Mouse (Mus musculus): ENCODE measurements around the gene Sptlc2. TPM values are rescaled to one million over a fixed set of nuclear protein-coding genes. Genes with fewer than 3 reads are reported as not detected.
"Not testable (repeated sequence)": the region's sequence is repeated elsewhere in the genome, so short reads cannot be mapped to it uniquely, and the experiment has no call there.

Sptlc2 gene
- total RNA-seq, 2 experiments from 2014 or later: 61.4 to 64.8 TPM

DNA sequence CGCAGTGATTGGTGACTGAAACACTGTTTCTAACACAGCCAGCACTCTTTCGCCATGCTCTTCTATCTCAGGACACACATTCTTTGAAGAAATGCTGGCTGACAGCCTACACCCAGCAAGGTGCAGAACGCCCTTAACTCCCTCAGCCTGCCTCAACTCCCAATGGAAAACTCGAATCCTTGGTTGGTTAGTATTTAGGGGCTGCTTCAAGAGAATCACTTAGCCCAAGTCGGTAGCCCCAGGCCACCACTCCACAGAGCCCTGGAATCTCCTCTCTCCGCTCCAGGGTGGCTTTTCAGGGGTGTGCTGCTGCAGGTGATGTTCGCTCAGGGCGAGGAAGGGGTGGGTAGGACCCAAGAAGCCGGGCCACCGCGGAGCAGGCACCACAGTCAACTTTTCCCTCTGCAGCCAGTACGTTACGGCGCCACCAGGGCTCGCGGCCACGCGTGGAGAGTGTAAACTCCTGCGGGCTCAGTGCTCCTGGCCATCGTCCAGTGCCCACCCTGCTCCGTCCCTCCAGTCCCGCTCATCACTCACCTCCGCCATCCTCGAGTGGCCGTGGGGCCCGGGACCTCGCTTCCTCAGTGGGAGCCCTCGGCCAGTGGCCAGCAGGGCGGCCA, 89.0 kb downstream of the Sptlc2 start:
- intact Hi-C loops (cut with DNase I): no loop called here
- peak in 1 of 2 experiments; percentile 60 for DNase-seq (ENCODE audit: extremely low spot score in 1 of 2, low spot score in 2 of 2)

DNA sequence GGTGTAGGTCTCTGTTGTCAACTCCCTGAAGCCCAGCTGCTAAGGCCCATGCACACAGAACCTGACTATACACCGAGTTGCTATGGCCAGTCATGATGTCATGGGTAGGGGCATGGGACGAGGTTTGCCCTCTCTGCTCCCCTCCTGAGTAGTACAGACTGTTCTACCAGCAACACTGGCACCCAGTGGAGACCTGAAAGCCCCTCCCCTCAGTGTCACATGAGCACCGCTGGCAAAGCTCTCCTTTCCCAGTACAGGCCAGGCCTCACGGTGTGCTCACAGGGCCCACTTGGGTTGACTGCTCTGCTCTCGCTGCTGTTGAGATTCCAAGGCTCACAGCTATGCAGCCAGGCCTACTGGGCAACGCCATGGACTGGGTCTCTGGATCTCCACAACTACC, 94.2 kb downstream of the Sptlc2 start:
- intact Hi-C loops (cut with DNase I): no loop called here
- no peak for DNase-seq (ENCODE audit: extremely low spot score in 1 of 2, low spot score in 2 of 2)

DNA sequence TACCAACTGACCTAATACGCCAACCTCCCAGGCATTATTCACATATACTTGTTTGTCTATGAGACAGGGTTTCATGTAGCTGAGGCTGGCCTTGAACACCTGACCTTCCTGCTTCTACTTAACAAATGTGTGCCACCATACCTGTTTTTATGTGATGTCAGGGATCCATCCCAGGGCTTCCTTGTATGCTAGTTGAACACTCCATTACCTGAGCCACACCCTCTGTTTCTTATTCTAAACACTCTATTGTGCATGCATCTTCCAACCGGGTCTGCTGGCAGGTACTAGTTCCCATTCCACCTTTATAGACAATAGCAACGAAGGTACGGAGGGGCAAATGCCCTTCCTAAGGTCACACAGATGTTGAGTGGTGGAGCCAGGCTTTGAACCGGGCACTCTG, 99.1 kb downstream of the Sptlc2 start:
- intact Hi-C loops (cut with DNase I): no loop called here
- no peak for DNase-seq (ENCODE audit: extremely low spot score in 1 of 2, low spot score in 2 of 2)

DNA sequence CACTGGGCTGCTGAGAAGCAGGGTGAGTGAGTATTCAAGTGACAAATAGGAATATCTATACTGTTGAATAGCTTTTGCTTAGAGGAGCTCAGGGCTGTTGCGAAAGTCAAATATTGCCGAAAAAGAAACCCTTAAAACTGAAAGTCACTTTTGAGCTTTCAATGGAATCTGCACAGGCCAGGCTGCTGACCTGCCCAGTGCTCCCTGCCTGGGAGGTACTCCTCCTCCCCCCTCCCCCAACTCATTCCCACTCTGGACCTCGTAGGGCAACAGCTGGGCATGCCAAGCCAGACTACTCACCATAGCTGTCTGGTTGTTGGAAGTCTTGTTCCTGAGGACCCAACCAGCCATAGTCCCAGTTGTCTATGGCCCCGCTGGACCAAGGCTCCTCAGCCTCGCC, 103.4 kb downstream of the Sptlc2 start:
- intact Hi-C loops (cut with DNase I): no loop called here
- no peak for DNase-seq (ENCODE audit: extremely low spot score in 1 of 2, low spot score in 2 of 2)

DNA sequence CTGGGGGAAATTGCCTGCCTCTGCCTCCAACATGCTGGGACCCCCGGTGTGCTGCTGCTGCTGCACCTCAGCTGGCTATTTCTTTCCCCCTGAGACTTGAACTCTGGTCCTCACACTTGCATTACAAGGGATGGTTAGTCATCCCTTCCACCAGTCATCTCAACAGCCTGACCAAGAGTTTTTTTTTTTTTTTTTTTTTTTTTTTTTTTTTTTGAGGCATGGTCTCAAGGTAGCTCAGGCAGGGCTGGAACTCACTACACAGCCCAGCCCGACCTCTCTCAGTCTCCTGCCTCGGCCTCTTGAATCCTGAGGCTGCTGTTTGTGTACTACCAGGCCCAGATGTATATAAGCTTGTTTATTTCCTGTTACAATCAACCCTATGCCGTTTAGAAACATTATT, 103.9 kb downstream of the Sptlc2 start:
- DNase-seq (ENCODE audit: extremely low spot score in 1 of 2, low spot score in 2 of 2): no peak
- intact Hi-C loops (cut with DNase I): no loop called here

DNA sequence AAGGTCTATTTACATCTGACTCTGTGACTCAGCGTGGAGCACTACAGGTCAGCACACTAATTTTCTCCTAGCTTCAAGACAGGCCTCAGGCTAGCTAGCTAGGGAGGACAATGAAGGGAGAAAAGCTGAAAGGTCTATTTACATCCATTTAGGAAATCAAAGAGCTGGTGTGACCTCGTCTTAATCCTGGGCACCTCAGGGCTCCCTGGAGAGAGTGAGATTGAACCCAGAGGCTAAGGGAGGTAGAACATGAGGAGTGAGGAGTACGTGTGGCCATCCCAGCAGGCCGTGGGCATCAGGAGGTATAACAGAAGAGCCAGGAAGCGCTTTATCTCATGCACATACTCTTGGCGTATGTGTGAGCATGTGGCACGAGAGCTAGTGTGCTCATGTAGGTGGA, 104.4 kb downstream of the Sptlc2 start:
- no peak for DNase-seq (ENCODE audit: extremely low spot score in 1 of 2, low spot score in 2 of 2)
- intact Hi-C loops (cut with DNase I): no loop called here

DNA sequence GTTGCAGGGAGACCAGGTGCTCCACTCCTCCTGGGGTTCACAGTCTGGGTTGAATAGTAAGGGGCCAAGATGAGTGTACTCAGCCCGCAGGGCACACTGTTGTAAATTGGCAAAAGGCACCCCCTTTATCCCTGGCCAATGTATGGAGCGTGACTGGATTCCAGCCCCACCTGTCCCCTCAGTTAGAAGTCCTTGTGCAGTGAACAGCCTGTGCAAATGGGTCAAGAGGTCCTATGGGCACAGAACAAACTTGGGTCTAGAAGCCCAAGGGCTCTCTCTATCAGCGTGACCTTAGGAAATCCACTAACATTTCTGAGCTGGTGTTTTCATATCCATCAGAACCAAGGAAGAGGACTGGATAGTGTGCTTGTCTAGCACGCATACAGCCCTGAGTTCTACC, 105.4 kb downstream of the Sptlc2 start:
- intact Hi-C loops (cut with DNase I): no loop called here
- no peak for DNase-seq (ENCODE audit: extremely low spot score in 1 of 2, low spot score in 2 of 2)

DNA sequence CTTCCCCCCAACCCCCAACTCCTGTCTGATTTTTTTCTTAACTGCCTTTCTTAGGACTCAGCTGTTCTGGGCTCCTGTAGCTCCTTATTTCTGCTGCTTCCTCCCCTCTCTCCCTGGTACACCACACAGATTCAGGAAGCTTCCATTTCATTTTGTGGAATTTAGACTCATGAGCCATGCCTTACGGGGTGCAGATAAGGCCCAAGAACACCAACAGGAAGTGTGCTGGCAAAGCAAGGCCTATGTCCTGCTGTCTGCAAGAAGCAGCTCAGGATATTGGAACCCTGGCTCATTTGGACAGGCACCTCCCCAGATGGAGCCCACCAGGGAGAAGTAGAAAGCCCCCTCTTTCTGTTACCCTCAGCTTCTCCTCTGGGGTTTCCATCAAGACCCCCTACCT, 106.4 kb downstream of the Sptlc2 start:
- no peak for DNase-seq (ENCODE audit: extremely low spot score in 1 of 2, low spot score in 2 of 2)
- intact Hi-C loops (cut with DNase I): no loop called here

DNA sequence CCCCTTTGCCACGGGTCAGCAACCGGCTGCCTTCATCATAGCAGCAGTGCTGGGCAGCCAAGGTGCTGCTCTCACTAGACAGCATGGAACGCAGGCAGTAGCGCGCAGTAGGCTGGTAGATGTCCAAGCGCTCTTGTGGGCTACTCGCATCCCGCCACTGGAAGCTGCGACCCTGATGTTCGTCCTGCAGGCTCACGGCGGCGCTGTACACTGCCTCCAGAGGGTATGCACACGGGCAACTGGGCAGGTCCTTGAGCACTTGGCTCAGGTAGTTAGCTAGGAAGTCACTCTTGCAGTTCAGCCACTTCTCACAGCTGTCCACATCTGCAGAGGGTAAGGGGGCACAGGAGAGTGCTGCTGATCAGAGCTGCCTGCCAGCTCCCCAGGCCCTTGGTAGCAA, 108.3 kb downstream of the Sptlc2 start:
- intact Hi-C loops (cut with DNase I): no loop called here
- DNase-seq (ENCODE audit: extremely low spot score in 1 of 2, low spot score in 2 of 2): no peak

DNA sequence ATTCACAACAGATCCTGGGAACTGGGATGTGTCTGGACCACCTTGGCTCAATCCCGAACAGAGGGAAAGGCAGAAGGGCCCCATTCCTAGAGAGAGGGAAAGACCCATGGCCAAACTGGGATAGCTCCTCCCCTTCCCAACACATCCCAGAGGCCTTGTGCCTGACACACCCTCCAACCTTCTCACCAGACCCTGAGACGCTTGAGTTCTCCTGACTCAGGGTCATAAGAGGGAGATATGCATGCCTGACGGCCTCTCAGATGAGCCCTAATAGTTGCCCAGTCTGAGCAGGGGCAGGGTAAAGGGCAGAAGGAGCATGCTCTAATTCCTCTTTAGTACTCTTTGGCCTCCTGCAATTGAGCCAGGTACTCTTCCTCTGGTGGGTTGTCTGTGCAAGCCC, 108.8 kb downstream of the Sptlc2 start:
- DNase-seq (ENCODE audit: extremely low spot score in 1 of 2, low spot score in 2 of 2): no peak
- intact Hi-C loops (cut with DNase I): no loop called here

DNA sequence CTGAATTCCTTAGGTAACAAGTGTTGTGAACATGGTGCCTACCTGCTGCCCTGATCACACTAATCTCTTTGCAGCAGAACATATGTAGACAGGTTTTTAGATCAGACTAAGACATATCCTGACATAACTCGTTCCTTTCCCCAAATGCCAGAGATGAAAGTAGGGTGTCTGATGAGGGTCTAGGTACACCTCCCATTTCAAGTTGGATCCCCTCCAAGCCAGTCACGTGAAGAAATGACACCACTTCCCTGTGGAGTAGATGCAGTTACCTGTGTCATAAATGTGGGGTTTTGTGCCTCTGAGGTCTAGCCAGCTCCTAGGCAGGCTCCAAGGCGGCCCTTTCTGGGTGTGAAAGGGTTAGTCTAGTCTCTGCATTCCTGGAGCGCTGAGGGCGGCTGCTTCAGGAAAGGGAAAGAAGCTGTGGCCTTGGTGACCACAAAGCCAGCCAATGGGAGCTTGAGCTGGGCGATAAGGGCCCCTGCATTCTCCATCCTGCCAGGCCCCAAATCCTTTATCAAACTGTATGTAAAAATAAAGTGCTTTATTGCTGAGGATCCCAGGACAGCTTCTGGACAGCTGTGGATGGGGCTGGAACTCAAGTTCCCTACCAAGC, 109.9 kb downstream of the Sptlc2 start:
- intact Hi-C loops (cut with DNase I): no loop called here

DNA sequence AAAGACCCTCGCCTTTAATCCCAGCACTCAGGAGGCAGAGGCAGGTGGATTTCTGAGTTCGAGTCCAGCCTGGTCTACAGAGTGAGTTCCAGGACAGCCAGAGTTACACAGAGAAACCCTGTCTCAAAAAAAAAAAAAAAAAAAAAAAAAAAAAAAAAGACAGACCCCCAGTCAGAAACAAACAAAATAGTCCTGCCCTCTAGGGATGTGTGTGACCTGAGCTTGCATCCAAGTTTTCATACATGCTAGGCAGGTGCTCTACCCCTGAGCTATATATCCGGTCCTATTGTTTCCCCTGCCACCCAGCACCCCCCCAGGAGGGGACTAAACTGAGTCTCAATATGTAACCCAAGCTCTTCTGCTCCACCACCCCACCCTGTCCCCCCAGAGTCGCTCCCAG, 110.9 kb downstream of the Sptlc2 start:
- intact Hi-C loops (cut with DNase I); DNase-seq (ENCODE audit: extremely low spot score in 1 of 2, low spot score in 2 of 2): not testable (repeated sequence)

More for the DNA sequence above, 109.9 kb downstream of the Sptlc2 start:
- no peak for DNase-seq (ENCODE audit: extremely low spot score in 1 of 2, low spot score in 2 of 2)

DNA sequence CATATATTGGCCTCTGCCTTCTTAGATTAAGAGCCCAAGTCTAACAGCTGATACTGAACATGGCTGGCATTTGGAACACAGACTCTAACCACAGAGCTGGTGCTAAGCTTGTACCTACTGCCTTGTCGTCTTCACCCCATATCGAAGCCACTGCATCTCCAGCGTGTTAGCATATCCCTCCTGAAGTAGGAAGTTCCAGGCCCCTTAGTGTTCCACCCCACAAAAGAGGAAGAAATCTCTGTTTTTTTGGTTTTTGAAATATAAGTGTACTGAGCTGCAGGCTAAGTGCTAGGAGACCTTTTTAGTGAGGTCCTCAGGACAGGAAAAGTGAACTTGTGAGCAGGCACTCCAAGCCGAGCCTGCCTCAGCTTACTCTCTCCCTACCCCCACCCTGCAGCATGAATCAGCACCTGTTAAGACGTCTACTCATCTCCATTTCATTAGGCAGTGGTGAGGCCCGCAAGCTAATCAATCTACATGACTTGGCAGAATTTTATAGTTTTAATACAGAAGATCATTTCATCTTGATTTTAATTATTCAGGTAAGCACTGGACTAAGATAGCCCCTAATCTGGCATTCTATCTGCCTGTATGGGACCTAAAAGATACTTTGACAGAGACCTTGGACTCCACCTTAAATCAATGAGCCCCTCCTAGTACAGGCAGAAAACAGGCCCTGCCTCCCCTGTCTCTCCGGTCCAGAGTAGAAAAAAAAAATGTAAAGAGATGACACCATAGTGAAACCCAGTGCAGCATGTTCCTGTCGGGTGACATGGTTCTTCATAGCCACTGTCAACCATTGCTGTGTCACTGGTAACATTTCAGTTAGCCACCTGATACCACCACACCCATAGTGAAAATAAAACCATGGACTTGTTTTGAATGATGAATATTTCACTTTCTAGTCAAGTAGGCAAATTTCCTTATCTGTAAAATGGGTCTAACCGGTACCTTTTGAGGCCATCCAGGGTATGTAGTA, 113.0 kb downstream of the Sptlc2 start:
- DNase-seq (ENCODE audit: extremely low spot score in 1 of 2, low spot score in 2 of 2): no peak
- intact Hi-C loops (cut with DNase I): no loop called here

DNA sequence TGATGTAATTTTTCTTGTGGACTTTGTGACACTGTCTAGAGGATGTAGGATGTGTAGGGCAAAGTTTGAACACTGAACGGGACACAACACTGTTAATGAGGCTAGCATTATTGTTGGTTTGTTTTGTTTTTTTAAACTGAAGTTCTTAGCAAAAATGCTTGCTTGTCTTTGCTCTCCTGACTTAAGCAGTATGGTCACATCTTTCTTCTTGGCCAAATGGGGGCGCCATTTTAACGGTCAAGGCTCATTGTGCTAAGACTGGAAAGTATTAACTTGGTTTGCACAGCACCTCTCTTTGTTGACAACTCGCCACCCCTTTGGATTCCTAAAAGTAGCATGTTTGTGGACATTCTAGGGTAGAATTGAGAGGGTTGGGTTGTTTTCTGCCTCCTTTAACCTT, 120.5 kb downstream of the Sptlc2 start:
- DNase-seq (ENCODE audit: extremely low spot score in 1 of 2, low spot score in 2 of 2): peak; percentile 16 to 53
- intact Hi-C loops (cut with DNase I): loop anchor here (2.0 kb wide), 1 partner anchor 67 kb away; no protein-coding TSS in a partner anchor

DNA sequence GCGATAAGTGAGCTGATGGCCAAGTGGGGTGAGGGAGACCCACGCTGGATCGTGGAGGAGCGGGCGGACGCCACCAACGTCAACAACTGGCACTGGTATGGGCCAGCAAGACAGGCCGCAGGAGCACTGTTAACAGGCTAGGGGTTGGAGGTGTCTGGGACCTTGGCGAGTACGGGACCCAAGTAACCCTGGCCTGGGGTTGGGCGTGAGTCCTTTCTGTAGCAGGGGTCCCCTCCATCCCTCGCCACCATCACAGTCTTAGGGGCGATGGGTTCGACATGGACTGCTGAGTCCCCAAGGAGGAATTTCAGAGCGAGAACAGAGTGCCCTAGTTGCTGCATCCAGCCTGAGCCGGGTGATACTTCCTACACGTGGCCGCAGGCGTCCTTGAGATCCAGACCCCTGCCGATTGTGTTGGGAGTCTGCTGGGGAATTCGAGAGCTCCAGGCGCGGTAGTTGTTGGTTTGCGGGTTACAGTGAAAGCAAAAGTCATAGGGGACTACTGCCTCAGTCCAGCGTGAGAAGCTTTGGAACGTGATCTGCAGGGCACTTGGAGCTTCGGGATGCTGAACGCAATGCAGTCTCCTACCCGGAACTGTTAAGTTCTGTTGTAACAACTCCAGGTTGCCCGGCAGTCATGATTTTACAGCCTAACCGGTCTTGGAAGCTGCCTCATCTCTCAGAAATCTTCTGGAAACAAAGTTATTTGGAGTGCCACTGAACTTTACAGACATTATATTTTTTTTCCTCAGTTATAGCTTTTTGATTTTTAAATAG, 121.1 kb downstream of the Sptlc2 start:
- intact Hi-C loops (cut with DNase I): loop anchor here (2.0 kb wide), 1 partner anchor 68 kb away; no protein-coding TSS in a partner anchor
- no peak for DNase-seq (ENCODE audit: extremely low spot score in 1 of 2, low spot score in 2 of 2)

DNA sequence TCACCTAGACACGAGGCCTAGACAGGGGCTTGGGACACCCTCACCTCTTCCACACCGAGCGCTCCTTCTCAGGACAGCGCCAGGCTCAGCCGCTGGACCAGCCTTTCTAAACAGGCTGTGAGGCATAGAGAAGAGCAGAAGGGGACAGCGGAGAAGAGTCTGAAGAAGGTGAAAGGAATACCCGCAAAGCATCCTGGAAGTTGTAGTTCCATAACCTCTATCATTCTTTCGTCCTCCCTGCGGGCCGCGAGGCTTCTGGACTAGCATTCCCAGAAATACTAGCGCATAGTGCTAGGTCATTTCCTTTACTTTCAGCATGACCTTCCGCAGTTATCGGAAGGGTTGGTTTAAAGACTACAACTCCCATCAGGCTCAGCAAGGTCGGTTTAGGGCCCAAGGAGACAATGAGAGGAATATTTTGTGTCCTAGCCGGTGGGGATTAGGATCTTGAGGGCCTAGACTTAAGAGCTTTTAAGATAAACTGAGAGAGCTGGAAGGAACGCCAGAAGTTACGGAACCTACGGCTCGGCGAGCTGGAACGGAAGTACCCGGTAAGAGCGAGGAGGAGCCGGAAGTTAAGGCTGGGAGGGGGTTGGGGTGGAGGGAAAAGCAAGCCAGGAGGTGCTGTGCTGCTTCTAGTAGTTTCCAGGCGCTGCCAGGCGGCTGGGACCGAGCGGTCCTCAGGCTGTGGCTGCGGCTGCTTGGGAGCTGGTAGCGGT, 121.9 kb downstream of the Sptlc2 start, which contains the start of the genes Vipas39 and Ahsa1:
Vipas39 (minus strand) TSS at position 149 of the 719 bp plus-strand sequence.
Ahsa1 (plus strand) TSS at position 372 of the 719 bp plus-strand sequence.
- peak; percentile 89 to 94 for DNase-seq (ENCODE audit: extremely low spot score in 1 of 2, low spot score in 2 of 2)
- intact Hi-C loops (cut with DNase I): loop anchor here (2.0 kb wide), 1 partner anchor 69 kb away; no protein-coding TSS in a partner anchor

DNA sequence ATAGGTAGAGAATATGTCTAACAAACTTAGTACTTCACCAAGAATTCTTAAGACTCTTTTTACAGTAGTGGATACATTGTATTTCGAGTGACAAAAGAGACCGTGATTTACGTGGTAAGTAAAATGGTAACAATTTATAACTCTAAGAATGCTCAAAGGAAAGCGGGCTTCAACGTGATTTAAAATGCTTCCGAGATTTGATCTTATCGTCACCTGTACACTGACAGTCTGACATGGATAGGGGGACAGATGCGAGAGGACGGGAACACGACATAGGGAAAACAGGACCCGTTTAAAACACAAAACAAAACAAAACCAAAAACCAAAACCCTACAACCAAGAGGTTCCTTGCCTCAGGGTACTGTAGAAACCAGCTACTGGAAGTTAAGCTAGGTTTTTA, 122.7 kb downstream of the Sptlc2 start:
- intact Hi-C loops (cut with DNase I): no loop called here
- DNase-seq (ENCODE audit: extremely low spot score in 1 of 2, low spot score in 2 of 2): no peak

DNA sequence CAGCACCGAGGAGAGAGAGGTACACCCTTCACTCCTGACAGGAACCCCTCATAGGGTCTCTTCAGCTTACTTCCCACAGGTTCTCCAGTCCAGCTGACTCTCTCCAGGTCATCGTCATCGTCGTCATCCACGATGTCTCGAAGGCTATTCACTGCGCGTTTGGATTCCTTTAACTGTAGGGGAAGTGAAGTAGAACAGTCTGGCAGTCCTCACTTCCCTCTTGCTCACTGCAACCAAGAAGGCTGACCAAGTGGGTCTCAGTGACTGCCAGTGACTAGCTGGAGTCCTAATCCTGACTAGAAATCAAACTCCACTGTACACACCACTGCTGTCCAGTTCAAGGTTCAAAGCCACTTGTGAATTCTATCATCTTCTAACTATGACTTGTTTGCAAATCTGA, 127.6 kb downstream of the Sptlc2 start:
- DNase-seq (ENCODE audit: extremely low spot score in 1 of 2, low spot score in 2 of 2): no peak
- intact Hi-C loops (cut with DNase I): no loop called here

All from left cerebral cortex, postnatal 10 days (tissue).